Mouse (Mus musculus): Measurements from ENCODE around the gene Dnm3. TPM values are rescaled to one million over a fixed set of nuclear protein-coding genes. Genes with fewer than 3 reads are reported as not detected.

Dnm3 gene
- polyA plus RNA-seq, 1 experiment, result 54.3 TPM

GRCm38 (mm10) chr1:162040490-162041274, 437.2 kb downstream of the Dnm3 start:
- Histone ChIP-seq H3K4me3 (ENCODE audit: insufficient read depth, low read length) (no peak overlapping the region), H3K4me1 (ENCODE audit: control insufficient read depth, insufficient read depth, low read length) (peaks cover 5% of the 10 kb centered on the region; the same call in 1 of the 2 replicates), H3K27ac (ENCODE audit: insufficient read depth, low read length) (no peak overlapping the region)
- TF ChIP-seq POLR2A (IDR thresholded peaks at IDR 0.05; ENCODE audit: extremely low read depth, insufficient read depth, low read length) (no peak), CTCF (IDR thresholded peaks at IDR 0.05; ENCODE audit: extremely low read depth, insufficient read depth, low read length) (no peak)

- Histone ChIP-seq H3K4me1 (ENCODE audit: control insufficient read depth, insufficient read depth, low read length) (peaks cover 5% of the 10 kb centered on the region; the same call in 1 of the 2 replicates), H3K27ac (ENCODE audit: insufficient read depth, low read length) (no peak overlapping the region), H3K4me3 (ENCODE audit: insufficient read depth, low read length) (no peak overlapping the region)
- TF ChIP-seq POLR2A (IDR thresholded peaks at IDR 0.05; ENCODE audit: extremely low read depth, insufficient read depth, low read length) (no peak), CTCF (IDR thresholded peaks at IDR 0.05; ENCODE audit: extremely low read depth, insufficient read depth, low read length) (no peak)
Measured at GRCm38 (mm10) chr1:162039808-162040207, 438.0 kb downstream of the Dnm3 start.

- TF ChIP-seq POLR2A (IDR thresholded peaks at IDR 0.05; ENCODE audit: extremely low read depth, insufficient read depth, low read length), result no peak
- no peak for TF ChIP-seq CTCF (IDR thresholded peaks at IDR 0.05; ENCODE audit: extremely low read depth, insufficient read depth, low read length)
- Histone ChIP-seq H3K27ac (ENCODE audit: insufficient read depth, low read length) (no peak overlapping the region), H3K4me1 (ENCODE audit: control insufficient read depth, insufficient read depth, low read length) (peaks cover 5% of the 10 kb centered on the region; the same call in 1 of the 2 replicates), H3K4me3 (ENCODE audit: insufficient read depth, low read length) (no peak overlapping the region)
Measured at GRCm38 (mm10) chr1:162039011-162039595, 438.7 kb downstream of the Dnm3 start.

GRCm38 (mm10) chr1:162038431-162038830, 439.4 kb downstream of the Dnm3 start:
- Histone ChIP-seq H3K4me1 (ENCODE audit: control insufficient read depth, insufficient read depth, low read length) (peaks cover 5% of the 10 kb centered on the region; the same call in 1 of the 2 replicates), H3K4me3 (ENCODE audit: insufficient read depth, low read length) (no peak overlapping the region), H3K27ac (ENCODE audit: insufficient read depth, low read length) (no peak overlapping the region)
- TF ChIP-seq CTCF (IDR thresholded peaks at IDR 0.05; ENCODE audit: extremely low read depth, insufficient read depth, low read length) (no peak), POLR2A (IDR thresholded peaks at IDR 0.05; ENCODE audit: extremely low read depth, insufficient read depth, low read length) (no peak)

GRCm38 (mm10) chr1:162037968-162038421, 439.8 kb downstream of the Dnm3 start:
- no peak overlapping the region for H3K27ac ChIP-seq (ENCODE audit: insufficient read depth, low read length)
- H3K4me1 ChIP-seq (ENCODE audit: control insufficient read depth, insufficient read depth, low read length), result peaks cover 5% of the 10 kb centered on the region; the same call in 1 of the 2 replicates
- TF ChIP-seq CTCF (IDR thresholded peaks at IDR 0.05; ENCODE audit: extremely low read depth, insufficient read depth, low read length), result no peak
- no peak for TF ChIP-seq POLR2A (IDR thresholded peaks at IDR 0.05; ENCODE audit: extremely low read depth, insufficient read depth, low read length)
- H3K4me3 ChIP-seq (ENCODE audit: insufficient read depth, low read length), result no peak overlapping the region

- TF ChIP-seq POLR2A (IDR thresholded peaks at IDR 0.05; ENCODE audit: extremely low read depth, insufficient read depth, low read length) (no peak), CTCF (IDR thresholded peaks at IDR 0.05; ENCODE audit: extremely low read depth, insufficient read depth, low read length) (no peak)
- Histone ChIP-seq H3K4me3 (ENCODE audit: insufficient read depth, low read length) (no peak overlapping the region), H3K4me1 (ENCODE audit: control insufficient read depth, insufficient read depth, low read length) (peaks cover 5% of the 10 kb centered on the region; the same call in 1 of the 2 replicates), H3K27ac (ENCODE audit: insufficient read depth, low read length) (no peak overlapping the region)
Measured at GRCm38 (mm10) chr1:162037185-162037765, 440.6 kb downstream of the Dnm3 start.

GRCm38 (mm10) chr1:162036461-162036835, 441.4 kb downstream of the Dnm3 start:
- Histone ChIP-seq H3K4me1 (ENCODE audit: control insufficient read depth, insufficient read depth, low read length) (peaks cover 5% of the 10 kb centered on the region; the same call in 1 of the 2 replicates), H3K4me3 (ENCODE audit: insufficient read depth, low read length) (no peak overlapping the region), H3K27ac (ENCODE audit: insufficient read depth, low read length) (no peak overlapping the region)
- no peak for TF ChIP-seq POLR2A (IDR thresholded peaks at IDR 0.05; ENCODE audit: extremely low read depth, insufficient read depth, low read length)
- TF ChIP-seq CTCF (IDR thresholded peaks at IDR 0.05; ENCODE audit: extremely low read depth, insufficient read depth, low read length), result no peak

- Histone ChIP-seq H3K27ac (ENCODE audit: insufficient read depth, low read length) (no peak overlapping the region), H3K4me1 (ENCODE audit: control insufficient read depth, insufficient read depth, low read length) (peaks cover 5% of the 10 kb centered on the region; the same call in 1 of the 2 replicates), H3K4me3 (ENCODE audit: insufficient read depth, low read length) (no peak overlapping the region)
- TF ChIP-seq POLR2A (IDR thresholded peaks at IDR 0.05; ENCODE audit: extremely low read depth, insufficient read depth, low read length) (no peak), CTCF (IDR thresholded peaks at IDR 0.05; ENCODE audit: extremely low read depth, insufficient read depth, low read length) (no peak)
Measured at GRCm38 (mm10) chr1:162035800-162036460, 441.9 kb downstream of the Dnm3 start.

- no peak overlapping the region for H3K27ac ChIP-seq (ENCODE audit: insufficient read depth, low read length)
- no peaks in the 10 kb centered on the region for H3K4me1 ChIP-seq (ENCODE audit: control insufficient read depth, insufficient read depth, low read length)
- no peak for TF ChIP-seq CTCF (IDR thresholded peaks at IDR 0.05; ENCODE audit: extremely low read depth, insufficient read depth, low read length)
- TF ChIP-seq POLR2A (IDR thresholded peaks at IDR 0.05; ENCODE audit: extremely low read depth, insufficient read depth, low read length), result no peak
- H3K4me3 ChIP-seq (ENCODE audit: insufficient read depth, low read length), result no peak overlapping the region
Measured at GRCm38 (mm10) chr1:162023681-162024270, 454.1 kb downstream of the Dnm3 start.
